Mouse (Mus musculus) CD4-positive, CD25-positive, alpha-beta regulatory T cell, adult 9 weeks (primary cell): Measurements from ENCODE around the gene Pmis2. TPM values are rescaled to one million over a fixed set of nuclear protein-coding genes. Genes with fewer than 3 reads are reported as not detected.

Experiments
- polyA plus RNA-seq: library from polyadenylated mRNA; unstranded; fragments of 100-300 nt; shearing (Covaris generic); gene quantifications from one replicate; pipeline ENCODE4 v1.2.1, GENCODE M21; 2017

The Pmis2 gene
- polyA plus RNA-seq: not detected

GRCm38 (mm10) chr7:30671480-30671879 lies at the start of gene Pmis2:
Gene Pmis2 (minus strand): TSS chr7:30671605.

DNA sequence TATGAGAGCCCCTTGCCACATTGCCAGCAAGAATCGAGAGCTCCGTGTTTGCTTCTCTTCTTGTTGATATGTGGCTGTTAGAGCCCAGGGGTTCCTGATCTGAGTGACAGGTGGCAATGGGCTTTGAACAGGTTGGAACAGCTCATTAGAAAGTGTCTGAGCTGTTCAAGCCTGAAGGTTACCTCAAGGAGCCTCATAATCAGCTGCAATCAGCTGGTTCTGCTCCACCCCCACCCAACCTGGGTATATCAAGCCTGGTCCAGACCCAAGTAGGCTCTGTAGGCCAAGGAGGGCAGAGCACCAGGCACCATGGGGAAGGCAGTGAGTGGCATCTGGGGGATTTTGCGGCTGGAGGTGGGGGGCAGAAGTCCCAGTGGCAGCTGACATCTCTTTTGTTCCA lies 40.5 kb upstream of the Pmis2 start, which contains the start of gene Atp4a:
TSS of gene Atp4a (plus strand) at position 268 of the 400 bp plus-strand sequence.

GRCm38 (mm10) chr7:30698589-30698988 lies 27.2 kb upstream of the Pmis2 start, which contains the start of gene 2200002J24Rik:
Gene 2200002J24Rik (plus strand): TSS chr7:30698926.

GRCm38 (mm10) chr7:30664529-30665200 lies 6.7 kb downstream of the Pmis2 start, which contains the start of gene Haus5:
Gene Haus5 (minus strand): TSS chr7:30664994.

GRCm38 (mm10) chr7:30649591-30650540 lies 21.5 kb downstream of the Pmis2 start, which contains the start of gene Rbm42:
Gene Rbm42 (minus strand): TSS chr7:30650317.

GRCm38 (mm10) chr7:30635752-30636151 lies 35.7 kb downstream of the Pmis2 start, which contains the start of gene Etv2:
Gene Etv2 (minus strand): TSS chr7:30635852.

DNA sequence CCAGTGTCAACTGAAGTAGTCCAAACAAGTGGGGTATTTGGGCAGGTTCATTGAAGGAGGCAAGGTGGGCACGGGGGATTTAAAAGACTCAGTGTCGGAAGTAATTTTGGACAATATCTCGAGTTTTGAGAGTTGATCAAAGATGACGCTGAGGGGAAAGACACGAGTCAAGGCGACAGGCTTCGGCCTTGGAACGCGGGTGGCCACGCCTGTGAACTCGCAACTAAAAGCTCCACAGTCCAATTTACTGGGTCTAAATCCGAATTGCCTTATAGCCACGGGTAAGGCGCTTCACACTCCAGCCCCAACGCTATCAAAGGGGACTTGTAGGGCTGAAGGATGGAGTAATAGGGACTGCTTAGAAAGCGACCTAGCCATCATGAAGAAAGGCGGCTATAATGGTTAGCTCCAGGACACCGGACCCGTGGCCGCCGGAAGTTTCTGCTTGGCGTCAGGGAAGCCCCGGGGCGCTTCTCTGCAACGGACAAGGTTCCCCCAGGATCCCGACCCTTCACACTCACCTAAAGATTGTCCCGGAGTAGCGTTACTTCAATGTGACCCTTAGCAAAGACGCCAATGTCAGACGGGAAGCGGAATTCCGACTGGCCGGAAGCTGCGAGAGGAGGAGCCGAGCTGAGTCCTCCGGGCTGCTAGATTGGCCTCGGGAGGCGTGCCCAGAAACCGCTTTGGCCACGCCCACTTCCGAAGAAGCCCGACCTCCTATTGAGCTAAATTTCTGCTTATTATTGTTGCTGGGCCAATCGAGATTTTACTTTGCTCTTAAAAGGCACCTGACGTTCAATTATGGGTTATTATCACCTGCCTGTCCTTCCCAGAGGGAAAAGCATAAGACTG lies 45.6 kb downstream of the Pmis2 start, which contains the start of gene Cox6b1:
TSS of gene Cox6b1 (minus strand) at position 622 of the 855 bp plus-strand sequence.

Other genes with a start within 250 kb of the Pmis2 start
- gene Nfkbid, start 249.9 kb downstream of the Pmis2 start, polyA plus RNA-seq: 102 TPM
- gene Aplp1, start 226.1 kb downstream of the Pmis2 start, polyA plus RNA-seq: 3.1 TPM
- not detected for gene Kirrel2, start 213.9 kb downstream of the Pmis2 start, polyA plus RNA-seq
- not detected for gene Nphs1, start 213.3 kb downstream of the Pmis2 start, polyA plus RNA-seq
- gene Prodh2, start 178.0 kb downstream of the Pmis2 start, polyA plus RNA-seq: not detected
- gene Arhgap33, start 136.5 kb downstream of the Pmis2 start, polyA plus RNA-seq: 1.8 TPM
- gene Hspb6, start 119.4 kb downstream of the Pmis2 start, polyA plus RNA-seq: 5.2 TPM
- 10.0 TPM for gene Proser3, start 119.3 kb downstream of the Pmis2 start, polyA plus RNA-seq
- 117 TPM for gene Lin37, start 111.8 kb downstream of the Pmis2 start, polyA plus RNA-seq
- 68.8 TPM for gene U2af1l4, start 108.3 kb downstream of the Pmis2 start, polyA plus RNA-seq
- 97.7 TPM for gene Gm49396, start 108.3 kb downstream of the Pmis2 start, polyA plus RNA-seq
- 274 TPM for gene Psenen, start 108.0 kb downstream of the Pmis2 start, polyA plus RNA-seq
- 171 TPM for gene Igflr1, start 106.2 kb downstream of the Pmis2 start, polyA plus RNA-seq
- gene Kmt2b, start 82.9 kb downstream of the Pmis2 start, polyA plus RNA-seq: 8.9 TPM
- 15.6 TPM for gene Zbtb32, start 72.7 kb downstream of the Pmis2 start, polyA plus RNA-seq
- 0.65 TPM for gene Upk1a, start 58.8 kb downstream of the Pmis2 start, polyA plus RNA-seq
- 713 TPM for gene Cox6b1, start 45.5 kb downstream of the Pmis2 start, polyA plus RNA-seq
- not detected for gene Etv2, start 35.8 kb downstream of the Pmis2 start, polyA plus RNA-seq
- gene Rbm42, start 21.3 kb downstream of the Pmis2 start, polyA plus RNA-seq: 195 TPM
- 40.4 TPM for gene Haus5, start 6.6 kb downstream of the Pmis2 start, polyA plus RNA-seq
- not detected for gene 2200002J24Rik, start 27.3 kb upstream of the Pmis2 start, polyA plus RNA-seq
- not detected for gene Atp4a, start 40.6 kb upstream of the Pmis2 start, polyA plus RNA-seq
- gene Tmem147, start 57.9 kb upstream of the Pmis2 start, polyA plus RNA-seq: 133 TPM
- 0.63 TPM for gene Gapdhs, start 72.1 kb upstream of the Pmis2 start, polyA plus RNA-seq
- gene Sbsn, start 79.9 kb upstream of the Pmis2 start, polyA plus RNA-seq: 1.1 TPM
- not detected for gene Dmkn, start 92.2 kb upstream of the Pmis2 start, polyA plus RNA-seq
- not detected for gene Krtdap, start 116.3 kb upstream of the Pmis2 start, polyA plus RNA-seq
- gene Ffar2, start 152.2 kb upstream of the Pmis2 start, polyA plus RNA-seq: 0.51 TPM
- not detected for gene Ffar3, start 184.6 kb upstream of the Pmis2 start, polyA plus RNA-seq
- 0.06 TPM for gene Ffar1, start 190.0 kb upstream of the Pmis2 start, polyA plus RNA-seq
- gene Cd22, start 208.7 kb upstream of the Pmis2 start, polyA plus RNA-seq: 14.0 TPM
- gene Mag, start 243.3 kb upstream of the Pmis2 start, polyA plus RNA-seq: not detected